Mouse (Mus musculus): ENCODE results near the gene Misp. TPM values are rescaled to one million over a fixed set of nuclear protein-coding genes. Genes with fewer than 3 reads are reported as not detected.

Misp gene
- total RNA-seq (2014; rRNA removed) (0.18 and 0.40 TPM in 2 replicates), polyA plus RNA-seq (2012; rRNA removed) (0.16 and 0.51 TPM in 2 replicates)

DNA sequence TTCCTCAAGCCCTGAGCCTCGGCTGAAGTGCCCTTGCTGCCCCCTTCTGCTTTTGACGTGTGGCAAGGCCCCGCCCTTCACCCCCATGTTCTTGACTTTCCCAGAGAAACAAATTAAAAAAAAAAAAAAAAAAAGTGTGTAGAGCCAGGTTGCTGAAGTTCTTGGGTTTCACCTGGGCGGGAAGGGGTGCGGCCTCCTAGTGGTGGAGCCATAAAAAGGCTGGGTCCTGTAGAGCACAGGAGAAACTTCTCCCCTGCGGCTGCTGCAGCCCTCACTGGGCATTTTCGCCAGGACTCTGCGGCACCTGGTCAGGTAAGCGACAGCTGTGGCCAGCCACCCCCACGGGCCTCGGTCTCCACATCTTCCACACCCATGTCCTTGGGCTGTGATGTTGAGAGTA is at the start of gene Misp:
Gene Misp, plus strand, starts transcription at position 208 of the 400 bp plus-strand sequence.
- Histone ChIP-seq H3K27ac (replicated peaks; ENCODE audit: insufficient read depth, low read depth, low read length) (no peak within 1 kb of the TSS), H3K9ac (ENCODE audit: low read depth, low read length) (no peak within 1 kb of the TSS), H3K27me3 (ENCODE audit: control insufficient read depth, insufficient read depth, low read length) (no peaks in the 10 kb centered on the region)

DNA sequence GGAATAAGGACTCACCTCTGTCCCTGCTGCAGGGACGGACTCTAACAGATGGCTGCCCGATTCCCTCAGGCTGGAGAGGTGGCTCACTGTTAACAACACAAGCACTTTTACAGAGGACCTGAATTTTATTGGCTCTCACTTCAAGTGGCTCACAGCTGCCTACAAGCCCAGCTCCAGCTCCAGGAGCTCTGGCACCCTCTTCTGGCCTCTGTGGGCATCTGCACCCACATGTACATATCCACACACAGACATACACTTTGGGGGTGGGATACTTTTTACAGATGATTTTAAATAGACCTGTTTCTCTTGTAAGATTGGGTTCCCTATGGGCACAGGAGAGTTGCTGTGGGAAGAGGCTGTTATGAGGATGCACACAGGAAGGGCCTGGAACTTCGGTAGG is 48.5 kb upstream of the Misp start:
- DNase-seq (ENCODE audit: extremely low read depth, low read depth, low spot score): no peak

More for the DNA sequence above, at the start of gene Misp:
- 92% methylated on average over 11 of the region's 11 CpGs for WGBS
- H3K4me3 ChIP-seq (ENCODE audit: insufficient read depth, low read depth, low read length): no peak within 1 kb of the TSS
- H3K4me1 ChIP-seq (ENCODE audit: control insufficient read depth, insufficient read depth, low read length): 0 out of 2 replicates have a peak, but pooled peaks cover 6% of the 10 kb centered on the region
- no peaks in the 10 kb centered on the region for H3K36me3 ChIP-seq (ENCODE audit: control insufficient read depth, insufficient read depth, low read length)
- no peak for DNase-seq (ENCODE audit: extremely low read depth, low read depth, low spot score)
- H3K79me2 ChIP-seq (ENCODE audit: control insufficient read depth, insufficient read depth, low read length): no peaks in the 10 kb centered on the region
- TF ChIP-seq CTCF (IDR thresholded peaks at IDR 0.05; ENCODE audit: low read depth, low read length) (no peak), POLR2A (IDR thresholded peaks at IDR 0.05; ENCODE audit: extremely low read depth, insufficient read depth, low read length) (no peak)

DNA sequence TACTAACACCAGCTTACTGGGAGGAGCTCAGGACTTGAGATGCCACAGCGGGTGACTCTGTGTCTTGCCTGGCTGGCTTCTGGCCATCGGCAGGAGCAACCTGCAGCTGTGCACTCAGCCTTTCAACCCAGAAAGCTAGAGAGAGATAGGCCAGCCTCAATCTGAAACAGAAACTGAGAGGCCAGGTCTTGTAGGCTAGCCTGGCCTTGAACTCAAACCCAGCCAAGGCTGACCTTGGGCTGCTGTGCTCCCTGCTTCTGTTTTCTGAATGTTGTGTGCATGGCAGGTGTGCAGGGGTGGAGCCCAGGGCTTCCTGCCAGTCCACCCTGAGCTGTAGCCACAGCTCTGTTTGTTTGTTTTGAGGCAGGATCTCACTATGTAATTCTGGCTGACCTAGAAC is 47.6 kb upstream of the Misp start:
- Histone ChIP-seq H3K4me3 (ENCODE audit: insufficient read depth, low read depth, low read length) (no peak overlapping the region), H3K9ac (ENCODE audit: low read depth, low read length) (no peak overlapping the region), H3K36me3 (ENCODE audit: control insufficient read depth, insufficient read depth, low read length) (no peaks in the 10 kb centered on the region), H3K4me1 (ENCODE audit: control insufficient read depth, insufficient read depth, low read length) (no peaks in the 10 kb centered on the region), H3K27ac (replicated peaks; ENCODE audit: insufficient read depth, low read depth, low read length) (no peak overlapping the region), H3K79me2 (ENCODE audit: control insufficient read depth, insufficient read depth, low read length) (no peaks in the 10 kb centered on the region), H3K27me3 (ENCODE audit: control insufficient read depth, insufficient read depth, low read length) (no peaks in the 10 kb centered on the region)
- 49% methylated on average over 2 of the region's 2 CpGs for WGBS
- TF ChIP-seq POLR2A (IDR thresholded peaks at IDR 0.05; ENCODE audit: extremely low read depth, insufficient read depth, low read length) (no peak), CTCF (IDR thresholded peaks at IDR 0.05; ENCODE audit: low read depth, low read length) (no peak)
- DNase-seq (ENCODE audit: extremely low read depth, low read depth, low spot score): peak; percentile 75

More for the DNA sequence above, 48.5 kb upstream of the Misp start:
- H3K79me2 ChIP-seq (ENCODE audit: control insufficient read depth, insufficient read depth, low read length): no peaks in the 10 kb centered on the region
- TF ChIP-seq CTCF (IDR thresholded peaks at IDR 0.05; ENCODE audit: low read depth, low read length) (peak; percentile 28), POLR2A (IDR thresholded peaks at IDR 0.05; ENCODE audit: extremely low read depth, insufficient read depth, low read length) (no peak)
- peaks cover 4% of the 10 kb centered on the region; the same call in 1 of the 2 replicates for H3K4me1 ChIP-seq (ENCODE audit: control insufficient read depth, insufficient read depth, low read length)
- no peaks in the 10 kb centered on the region for H3K36me3 ChIP-seq (ENCODE audit: control insufficient read depth, insufficient read depth, low read length)
- H3K4me3 ChIP-seq (ENCODE audit: insufficient read depth, low read depth, low read length): no peak overlapping the region
- no peak overlapping the region for H3K9ac ChIP-seq (ENCODE audit: low read depth, low read length)
- H3K27ac ChIP-seq (replicated peaks; ENCODE audit: insufficient read depth, low read depth, low read length): no peak overlapping the region
- WGBS: 97% methylated on average over 3 of the region's 3 CpGs
- H3K27me3 ChIP-seq (ENCODE audit: control insufficient read depth, insufficient read depth, low read length): no peaks in the 10 kb centered on the region

DNA sequence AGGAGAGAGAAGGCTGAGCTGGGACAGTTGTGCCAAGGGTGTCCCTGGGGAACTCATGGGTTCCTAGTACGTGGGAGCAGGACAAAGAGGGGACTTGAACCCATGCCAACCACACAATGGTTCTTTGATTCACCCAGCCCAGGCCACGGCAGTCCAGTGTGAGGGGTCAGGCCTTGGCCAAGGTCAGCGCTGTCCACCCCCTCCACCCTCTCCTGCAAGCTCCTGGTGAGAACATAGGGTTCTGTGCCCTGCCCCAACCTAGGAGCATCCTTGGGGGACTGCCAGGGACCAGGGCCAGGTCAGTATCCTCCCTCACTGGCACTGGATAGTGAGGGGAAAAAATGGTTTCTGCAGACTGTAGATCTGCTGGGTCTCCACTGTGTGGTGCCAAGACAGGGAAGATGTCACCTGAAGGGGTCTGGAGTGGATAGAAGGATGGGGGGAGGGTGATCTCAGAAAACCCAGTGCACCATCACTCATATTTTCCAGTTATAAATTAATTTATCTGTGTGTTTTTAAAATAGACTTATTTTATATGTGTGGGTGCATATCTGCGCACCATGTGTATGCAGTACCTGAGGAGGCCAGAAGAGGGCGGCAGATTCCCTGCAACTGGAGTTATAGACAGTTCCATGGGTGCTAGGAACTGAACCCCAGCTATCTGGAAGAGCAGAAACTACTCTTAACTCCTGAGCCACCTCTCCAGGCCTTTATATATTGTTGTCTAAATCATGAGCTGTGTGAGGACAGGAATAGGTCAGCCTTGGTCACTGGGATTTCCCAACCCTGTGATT is 46.1 kb upstream of the Misp start:
- no peak overlapping the region for H3K9ac ChIP-seq (ENCODE audit: low read depth, low read length)
- TF ChIP-seq POLR2A (IDR thresholded peaks at IDR 0.05; ENCODE audit: extremely low read depth, insufficient read depth, low read length) (no peak), CTCF (IDR thresholded peaks at IDR 0.05; ENCODE audit: low read depth, low read length) (no peak; the same call in 1 of the 2 replicates)
- H3K4me3 ChIP-seq (ENCODE audit: insufficient read depth, low read depth, low read length): no peak overlapping the region
- no peaks in the 10 kb centered on the region for H3K27me3 ChIP-seq (ENCODE audit: control insufficient read depth, insufficient read depth, low read length)
- H3K36me3 ChIP-seq (ENCODE audit: control insufficient read depth, insufficient read depth, low read length): no peaks in the 10 kb centered on the region
- H3K27ac ChIP-seq (replicated peaks; ENCODE audit: insufficient read depth, low read depth, low read length): no peak overlapping the region
- H3K79me2 ChIP-seq (ENCODE audit: control insufficient read depth, insufficient read depth, low read length): no peaks in the 10 kb centered on the region
- no peak for DNase-seq (ENCODE audit: extremely low read depth, low read depth, low spot score)
- 63% methylated on average over 5 of the region's 5 CpGs for WGBS
- no peaks in the 10 kb centered on the region for H3K4me1 ChIP-seq (ENCODE audit: control insufficient read depth, insufficient read depth, low read length)

DNA sequence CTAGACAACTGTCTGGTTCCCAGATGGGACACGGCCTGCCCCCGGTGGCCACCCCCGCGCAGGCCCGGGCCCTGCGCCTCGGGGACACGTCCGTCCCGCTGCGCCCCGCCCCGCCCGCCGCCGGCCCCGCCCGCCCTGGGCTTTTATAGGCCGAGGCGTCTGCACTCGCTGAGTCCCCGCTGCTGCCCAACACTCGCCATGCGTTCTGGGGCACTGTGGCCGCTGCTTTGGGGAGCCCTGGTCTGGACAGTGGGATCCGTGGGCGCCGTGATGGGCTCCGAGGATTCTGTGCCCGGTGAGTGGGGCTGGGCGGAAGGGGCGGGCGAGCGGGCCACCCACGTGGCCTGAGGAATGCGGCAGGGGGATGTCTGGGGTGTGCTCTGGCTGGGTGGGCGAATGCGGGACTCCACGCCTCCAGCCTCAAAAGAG is 43.7 kb upstream of the Misp start, which contains the start of gene Fstl3:
Gene Fstl3, plus strand, starts transcription at position 170 of the 429 bp plus-strand sequence.
- Histone ChIP-seq H3K4me1 (ENCODE audit: control insufficient read depth, insufficient read depth, low read length) (no peaks in the 10 kb centered on the region; the same call in 1 of the 2 replicates), H3K36me3 (ENCODE audit: control insufficient read depth, insufficient read depth, low read length) (no peaks in the 10 kb centered on the region), H3K27me3 (ENCODE audit: control insufficient read depth, insufficient read depth, low read length) (no peaks in the 10 kb centered on the region), H3K27ac (replicated peaks; ENCODE audit: insufficient read depth, low read depth, low read length) (no peak within 1 kb of the TSS), H3K9ac (ENCODE audit: low read depth, low read length) (0 out of 2 replicates have a peak within 1 kb of the TSS, but pooled peaks have one; percentile 7), H3K4me3 (ENCODE audit: insufficient read depth, low read depth, low read length) (peak within 1 kb of the TSS; percentile 31; the same call in 1 of the 2 replicates), H3K79me2 (ENCODE audit: control insufficient read depth, insufficient read depth, low read length) (no peaks in the 10 kb centered on the region)
- WGBS: 8% methylated on average over 39 of the region's 39 CpGs
- TF ChIP-seq CTCF (IDR thresholded peaks at IDR 0.05; ENCODE audit: low read depth, low read length) (no peak), POLR2A (IDR thresholded peaks at IDR 0.05; ENCODE audit: extremely low read depth, insufficient read depth, low read length) (no peak)
- DNase-seq (ENCODE audit: extremely low read depth, low read depth, low spot score): no peak

Data from liver, adult 2 months (tissue).